Mouse (Mus musculus): ENCODE results near the gene Fanci.

Gene Fanci

DNA sequence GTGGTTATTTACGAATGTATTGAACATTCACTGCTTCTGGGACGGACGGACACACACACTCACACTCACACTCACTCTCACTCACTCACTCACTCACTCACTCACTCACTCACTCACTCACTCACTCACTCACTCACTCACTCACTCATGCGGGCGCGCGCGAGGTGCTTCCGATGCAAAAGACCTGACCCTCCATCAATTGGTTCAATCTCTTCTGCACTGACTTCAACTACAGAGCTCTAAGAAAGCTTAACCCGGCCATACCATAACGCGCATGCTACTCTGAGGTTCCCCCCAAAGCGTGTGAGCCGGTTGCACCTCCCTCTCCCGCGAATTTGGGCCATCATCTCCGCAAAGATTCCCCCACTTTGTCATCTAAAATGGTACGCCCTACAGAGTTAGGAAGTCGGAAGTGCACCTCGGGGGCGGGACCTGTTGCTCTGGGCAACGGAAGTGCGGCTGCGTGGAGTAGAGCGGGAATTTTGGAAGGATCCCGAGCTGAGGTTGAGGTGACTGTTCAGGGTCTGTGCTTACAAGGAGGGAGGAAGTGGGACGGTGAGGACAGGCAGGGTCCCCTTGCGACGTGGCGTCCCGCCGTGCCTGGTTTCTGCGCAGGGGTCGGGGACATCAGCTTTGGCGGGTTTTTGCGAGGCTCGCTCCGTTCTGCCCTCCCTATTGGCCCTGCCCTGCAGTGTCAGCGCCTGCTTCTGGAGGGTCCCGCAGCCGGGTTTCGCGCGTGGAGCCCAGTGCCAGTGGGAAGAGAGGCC is at the start of gene Fanci:
Fanci (plus strand) TSS at position 47 of the 767 bp plus-strand sequence.
- peak; percentile 98 for DNase-seq (ENCODE audit: inconsistent ontology term)

DNA sequence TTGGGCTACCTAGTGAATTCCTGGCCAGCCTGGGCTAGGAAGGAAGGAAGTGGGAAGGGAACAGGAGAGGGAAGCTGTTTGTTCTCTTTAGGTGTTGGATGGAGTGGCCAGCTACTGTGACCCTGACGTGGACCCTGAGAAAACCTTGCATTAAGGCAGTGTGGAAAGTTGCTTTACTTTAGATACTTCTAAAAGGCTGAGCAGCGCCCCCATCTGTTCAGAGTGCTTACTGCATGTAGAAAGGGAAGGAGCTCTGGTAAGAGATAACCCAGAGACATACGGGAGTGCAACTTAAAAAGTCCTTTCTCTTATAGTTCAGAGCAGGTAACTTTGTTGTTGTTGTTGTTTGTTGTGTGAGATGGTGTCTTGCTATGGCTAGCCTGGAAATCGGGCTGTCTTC is 45.8 kb upstream of the Fanci start:
- no peak for DNase-seq (ENCODE audit: inconsistent ontology term)

DNA sequence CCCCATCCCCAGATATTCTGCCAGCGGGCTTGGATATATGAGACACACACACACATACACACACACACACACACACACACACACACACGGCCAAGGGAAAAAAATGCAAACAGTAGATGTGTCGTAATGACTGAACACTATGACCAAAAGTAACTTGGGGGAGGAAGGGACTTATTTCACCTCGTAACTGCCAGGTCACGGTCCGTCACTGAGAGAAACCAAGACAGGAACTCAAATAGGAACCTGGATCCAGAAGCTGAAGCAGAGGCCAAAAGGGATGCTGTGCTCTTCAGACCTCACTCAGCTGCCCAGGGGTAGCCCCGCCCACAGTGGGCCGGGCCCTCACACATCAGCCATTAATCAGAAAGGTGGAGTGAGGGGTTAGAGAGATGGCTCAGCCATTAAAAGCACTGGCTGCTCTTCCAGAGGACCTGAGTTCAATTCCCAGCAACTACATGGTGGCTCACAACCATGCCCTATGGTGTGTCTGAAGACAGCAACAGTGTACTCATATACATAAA is 45.1 kb upstream of the Fanci start:
- no peak for DNase-seq (ENCODE audit: inconsistent ontology term)

DNA sequence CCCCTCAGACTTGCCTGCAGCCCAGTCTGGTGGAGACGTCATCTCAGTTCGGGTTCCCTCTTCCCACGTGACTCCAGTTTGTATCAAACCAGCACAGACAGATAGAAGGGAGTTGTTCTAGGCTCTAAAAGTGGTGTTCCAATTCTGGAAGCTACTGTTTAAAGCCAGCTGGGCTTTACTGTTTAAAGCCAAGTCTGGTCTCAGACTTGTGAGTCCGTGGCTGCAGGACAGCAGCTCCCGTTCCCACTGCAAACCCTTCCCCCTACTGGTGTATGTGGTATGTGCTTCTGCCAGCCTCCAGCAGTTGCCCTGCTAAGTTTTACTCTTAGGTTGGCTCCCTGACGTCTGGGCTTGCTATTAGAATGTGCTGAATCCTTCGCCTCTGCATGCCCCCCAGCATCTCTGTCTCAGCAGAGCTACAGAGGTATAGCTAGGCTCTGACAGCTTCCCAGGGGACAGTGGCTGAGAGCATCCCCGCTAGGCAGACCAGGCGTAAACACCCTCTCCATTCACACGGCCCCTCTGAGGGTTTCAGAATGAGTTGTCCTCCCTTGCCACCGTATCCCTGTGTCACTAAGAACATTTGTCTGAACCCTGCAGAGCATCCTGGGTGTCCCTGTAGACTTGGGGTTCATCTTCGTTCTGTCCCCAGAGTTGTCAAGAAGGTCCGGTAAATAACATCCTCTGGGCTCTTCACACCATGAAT is 44.5 kb upstream of the Fanci start:
- no peak for DNase-seq (ENCODE audit: inconsistent ontology term)

DNA sequence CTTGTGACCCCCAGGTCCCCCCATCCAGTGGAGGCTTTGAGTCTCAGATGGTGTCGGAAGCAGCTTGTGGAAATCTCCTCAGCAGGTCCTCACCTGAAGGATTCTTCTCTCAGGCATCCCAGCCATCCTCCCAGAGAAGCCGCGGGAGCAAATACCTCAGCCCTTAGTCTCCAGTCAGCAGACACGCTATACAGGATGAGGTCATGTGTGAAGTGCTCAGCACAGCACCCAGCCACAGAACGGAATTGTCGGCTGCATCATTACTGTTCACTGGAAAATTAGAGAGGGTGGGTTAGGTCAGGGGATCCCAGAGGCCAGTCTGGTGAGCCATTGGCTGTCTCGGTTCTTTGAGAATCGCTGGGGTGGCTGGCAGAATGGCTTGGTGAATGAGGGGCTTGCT is 42.9 kb upstream of the Fanci start:
- DNase-seq (ENCODE audit: inconsistent ontology term): peak; percentile 85

DNA sequence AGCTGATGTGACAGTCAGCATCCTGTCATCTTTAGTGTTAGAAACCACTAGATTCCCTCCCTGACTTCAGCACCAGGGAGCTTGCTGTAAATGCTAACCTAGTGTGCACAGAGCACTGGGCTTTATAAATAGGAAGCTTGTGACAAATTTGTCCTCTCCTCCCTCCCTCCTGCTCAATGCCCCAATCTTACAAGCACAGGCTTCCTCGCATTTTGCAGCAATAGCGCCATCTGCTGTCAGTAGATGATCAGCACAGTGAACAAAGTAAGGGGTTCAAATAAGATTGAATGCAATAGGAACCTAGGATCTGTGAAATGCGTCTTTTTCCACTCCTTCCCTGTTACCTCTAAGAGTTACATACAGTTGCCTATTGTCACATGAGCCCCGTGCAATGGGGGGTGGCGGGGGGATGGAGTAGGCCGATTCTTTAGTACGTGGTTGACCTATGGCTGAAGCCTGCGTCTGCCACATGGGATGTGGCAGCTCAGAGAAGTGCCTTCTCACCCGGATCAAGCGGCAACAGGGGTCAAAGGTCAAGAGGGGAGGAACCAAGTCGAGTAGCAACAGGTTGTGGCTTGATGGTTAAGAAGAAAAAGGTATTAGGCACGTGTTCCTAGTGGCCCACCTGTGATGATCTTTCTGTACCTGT is 41.9 kb upstream of the Fanci start:
- DNase-seq (ENCODE audit: inconsistent ontology term): peak; percentile 84

DNA sequence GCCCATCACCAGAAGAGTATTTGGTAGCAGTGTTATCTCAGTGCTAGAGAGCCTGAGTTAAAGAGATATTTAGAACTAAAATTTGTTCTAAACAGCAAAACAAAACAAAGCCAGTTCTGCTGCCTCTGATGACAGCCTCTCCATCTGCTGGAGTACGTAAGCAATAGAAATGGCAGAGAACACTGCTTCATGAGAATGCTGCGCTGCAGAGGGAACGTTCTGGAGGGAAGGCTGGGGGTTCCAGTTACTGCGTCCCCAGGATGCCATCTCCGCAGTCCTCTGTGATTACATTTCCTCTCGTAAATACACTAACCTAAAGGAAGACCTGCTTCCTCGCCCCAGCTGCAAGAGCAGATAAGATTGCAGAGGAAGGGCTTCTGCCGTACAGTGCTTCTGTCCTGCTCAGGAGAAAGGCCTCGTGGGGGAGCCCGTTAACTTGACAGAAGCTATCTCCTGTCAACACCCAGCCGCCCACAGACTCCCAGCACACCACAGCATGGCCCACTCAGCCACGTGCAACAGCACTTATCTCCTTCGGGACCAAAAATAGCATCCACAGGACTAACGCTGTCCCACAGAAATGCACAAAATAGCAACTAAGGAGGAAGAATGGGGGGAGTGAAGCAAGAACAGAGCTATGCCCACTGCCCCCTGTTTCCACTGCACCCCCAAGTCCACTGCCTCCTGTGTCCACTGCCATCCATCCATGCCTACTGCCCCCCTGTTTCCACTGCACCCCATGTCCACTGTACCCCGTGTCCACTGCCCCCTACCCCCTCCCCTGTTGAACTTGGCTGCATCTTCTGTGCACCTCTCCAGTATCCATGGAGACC is 33.2 kb upstream of the Fanci start:
- no peak for DNase-seq (ENCODE audit: inconsistent ontology term)

DNA sequence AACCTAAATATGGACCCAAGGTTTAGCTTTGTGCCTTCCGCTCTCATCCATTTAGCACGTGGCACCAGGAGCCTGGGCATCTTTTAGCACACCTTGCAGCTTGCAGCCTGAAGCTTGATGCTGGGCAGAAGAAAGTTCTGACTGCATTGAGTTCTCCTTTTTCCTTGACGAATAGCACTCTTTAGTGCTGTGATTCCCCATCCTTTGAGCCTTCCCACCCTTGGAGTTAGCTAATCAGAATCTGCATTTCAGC is 32.6 kb upstream of the Fanci start:
- no peak for DNase-seq (ENCODE audit: inconsistent ontology term)

DNA sequence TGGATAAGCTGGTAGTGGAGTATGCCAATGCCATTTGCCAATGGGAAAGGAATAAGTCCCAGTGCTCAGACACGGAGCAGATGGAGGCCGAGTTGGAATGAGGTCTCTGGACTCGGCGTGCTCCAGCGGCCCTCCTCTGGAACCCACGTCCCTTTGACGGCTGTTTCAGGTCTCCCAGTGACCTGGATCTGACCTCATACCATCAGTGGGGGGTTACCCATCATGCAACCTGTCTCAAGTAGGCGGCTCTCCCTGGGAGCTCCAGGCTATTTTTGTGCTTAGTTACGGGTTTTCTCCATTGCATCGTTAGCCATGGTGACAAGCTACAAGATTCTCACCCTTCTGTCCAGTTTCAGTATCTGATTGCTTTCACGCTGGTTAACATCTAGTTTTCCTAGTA is 31.7 kb upstream of the Fanci start:
- no peak for DNase-seq (ENCODE audit: inconsistent ontology term)

DNA sequence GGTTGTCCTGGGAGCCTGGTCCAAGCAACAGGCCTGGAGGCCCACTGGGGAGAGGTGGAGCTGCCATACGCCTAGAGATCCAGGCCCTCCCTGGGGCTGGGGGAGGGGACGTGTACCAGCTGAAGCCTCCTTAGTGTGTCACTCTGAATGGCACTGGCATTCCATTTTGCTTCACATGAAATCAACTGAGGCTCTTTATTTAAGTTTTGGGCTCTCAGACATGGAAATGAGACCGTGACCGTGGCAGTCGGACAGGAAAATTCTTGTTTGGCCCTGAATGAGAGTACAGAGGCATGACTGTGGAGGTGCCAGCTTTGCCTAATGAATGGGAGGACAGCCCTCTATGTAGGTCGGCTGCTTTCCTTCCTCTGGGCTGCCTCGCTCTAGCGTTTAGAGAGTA is 29.5 kb upstream of the Fanci start:
- DNase-seq (ENCODE audit: inconsistent ontology term): peak; percentile 99

DNA sequence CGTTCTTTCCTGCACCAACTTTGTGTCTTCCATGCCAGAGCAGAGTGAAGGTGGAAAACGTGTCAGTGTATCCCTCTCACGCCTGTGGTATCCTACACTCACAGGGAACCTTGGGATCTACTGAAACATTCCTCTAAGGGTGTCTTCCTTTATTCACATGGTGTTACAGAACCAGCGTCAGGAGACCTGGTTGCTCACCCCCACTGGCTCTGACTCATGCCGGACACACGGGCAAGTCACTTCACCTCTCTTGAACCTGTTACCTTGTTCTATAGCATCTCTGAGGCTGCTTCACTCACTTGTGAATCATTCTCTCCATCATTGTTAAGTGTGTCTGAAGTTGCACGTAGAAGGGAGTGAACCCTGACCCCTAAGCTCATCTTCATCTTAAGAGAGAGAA is 28.9 kb upstream of the Fanci start:
- no peak for DNase-seq (ENCODE audit: inconsistent ontology term)

DNA sequence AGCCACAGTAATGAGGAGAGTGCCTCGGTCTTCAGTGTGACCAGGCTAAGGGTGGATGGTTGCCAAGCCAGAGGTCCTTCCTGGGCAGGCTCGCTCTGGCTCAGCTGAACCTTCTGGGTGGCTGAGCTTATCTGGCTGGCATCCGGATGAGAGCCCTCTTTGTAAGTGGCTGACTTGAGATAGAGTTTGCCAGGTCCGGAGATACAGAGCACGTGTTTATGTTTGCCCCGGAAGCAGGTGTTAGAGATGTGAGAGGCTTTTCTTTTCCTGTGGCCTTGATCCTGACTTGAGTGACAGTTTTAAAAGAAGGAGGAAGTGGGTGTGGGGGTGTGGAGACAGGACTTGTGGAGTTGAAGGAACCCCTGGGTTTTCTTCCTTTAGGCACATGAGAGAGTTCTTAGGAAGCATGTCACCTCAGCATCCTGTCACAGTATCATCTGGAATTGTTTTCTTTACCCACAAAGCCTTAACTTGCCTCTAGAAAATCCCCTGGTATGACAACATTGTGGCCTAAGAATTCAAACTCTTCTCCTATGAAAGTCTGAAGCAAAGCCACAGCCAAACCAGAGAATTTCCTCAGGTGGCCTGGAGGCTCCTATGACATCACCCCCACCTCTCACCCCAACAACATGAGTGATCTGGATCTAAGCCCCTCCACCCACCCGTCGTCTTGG is 28.2 kb upstream of the Fanci start:
- DNase-seq (ENCODE audit: inconsistent ontology term): peak; percentile 92

DNA sequence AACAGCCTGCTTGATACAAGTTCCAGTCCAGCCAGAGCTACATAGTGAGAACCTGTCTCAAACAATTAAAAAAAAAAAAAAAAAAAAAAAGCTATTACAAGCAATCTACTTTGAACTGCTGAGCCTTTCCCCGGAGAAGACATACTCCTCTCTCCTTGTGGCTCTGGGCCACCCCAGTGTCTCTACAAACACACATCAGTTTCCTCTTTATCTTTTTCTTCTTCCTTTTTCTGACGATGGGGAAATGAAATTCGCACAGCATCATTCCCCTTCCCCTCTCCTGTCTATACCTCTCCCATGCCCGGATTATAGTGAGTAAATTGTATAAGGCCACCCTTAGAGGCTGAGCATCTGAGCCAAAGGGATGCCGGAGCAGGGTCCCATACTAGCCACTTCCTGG is 23.1 kb upstream of the Fanci start:
- no peak for DNase-seq (ENCODE audit: inconsistent ontology term)

DNA sequence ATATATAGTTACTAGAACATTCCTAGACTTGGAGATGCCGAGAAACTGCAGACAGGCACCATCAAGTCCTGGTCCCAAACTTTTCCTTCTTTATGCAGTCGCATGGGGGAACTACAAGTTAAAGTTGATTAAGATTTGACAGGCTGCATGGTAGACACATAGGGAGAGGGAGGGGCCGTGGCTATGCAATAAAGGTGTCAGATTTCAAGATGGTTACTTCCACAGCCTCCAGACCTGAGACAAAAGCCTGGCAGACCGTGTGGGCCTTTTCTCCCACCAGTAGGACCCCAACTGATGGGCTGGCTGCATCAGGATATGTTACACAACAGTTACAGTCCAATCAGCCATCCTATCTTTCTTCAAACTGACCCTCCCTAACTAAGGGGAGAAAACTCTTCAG is 22.3 kb upstream of the Fanci start:
- no peak for DNase-seq (ENCODE audit: inconsistent ontology term)

DNA sequence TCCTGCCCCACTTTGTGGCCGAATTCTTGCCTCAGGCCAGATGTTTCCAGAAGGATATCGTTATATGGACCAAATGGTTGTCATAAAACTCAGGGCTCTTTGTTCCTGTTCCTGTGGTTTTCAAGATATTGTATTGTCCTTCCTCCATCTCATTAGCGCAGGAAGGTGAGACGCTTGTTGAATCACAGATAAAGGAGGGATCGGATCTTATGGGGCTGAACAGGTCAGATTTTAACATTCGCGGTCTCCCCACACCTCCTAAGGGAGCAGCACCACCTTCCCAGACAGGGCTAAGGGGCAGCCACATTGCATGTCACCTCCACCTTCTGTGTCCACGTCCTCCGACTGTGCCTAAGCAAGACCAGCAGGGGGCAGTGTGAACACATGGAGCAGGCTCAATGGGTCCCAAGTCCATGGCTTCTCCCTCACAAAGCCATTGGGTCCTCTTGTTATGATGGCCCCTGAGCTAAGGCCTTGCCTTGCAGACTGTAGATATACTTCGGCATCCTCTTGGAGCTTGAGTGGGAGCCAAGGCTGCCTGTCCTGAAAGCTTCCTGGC is 20.3 kb upstream of the Fanci start:
- peak; percentile 70 for DNase-seq (ENCODE audit: inconsistent ontology term)

DNA sequence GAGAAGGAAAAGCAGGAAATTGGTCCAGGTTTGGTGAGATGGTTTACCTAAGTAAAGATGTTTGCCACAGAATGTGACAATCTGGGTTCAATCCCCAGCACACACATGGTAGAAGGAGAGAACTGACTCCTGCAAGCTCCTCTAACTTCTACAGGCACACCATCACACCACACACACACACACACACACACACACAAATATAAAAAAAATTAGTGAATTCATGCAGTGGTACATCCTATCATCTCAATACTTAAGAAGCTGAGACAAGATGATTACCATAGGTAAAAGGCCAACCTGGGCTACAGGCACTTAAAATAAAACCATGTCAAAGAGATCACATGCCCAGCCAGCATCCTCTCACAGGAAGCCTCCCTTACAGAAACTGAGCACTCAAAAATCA is 17.7 kb upstream of the Fanci start:
- no peak for DNase-seq (ENCODE audit: inconsistent ontology term)

DNA sequence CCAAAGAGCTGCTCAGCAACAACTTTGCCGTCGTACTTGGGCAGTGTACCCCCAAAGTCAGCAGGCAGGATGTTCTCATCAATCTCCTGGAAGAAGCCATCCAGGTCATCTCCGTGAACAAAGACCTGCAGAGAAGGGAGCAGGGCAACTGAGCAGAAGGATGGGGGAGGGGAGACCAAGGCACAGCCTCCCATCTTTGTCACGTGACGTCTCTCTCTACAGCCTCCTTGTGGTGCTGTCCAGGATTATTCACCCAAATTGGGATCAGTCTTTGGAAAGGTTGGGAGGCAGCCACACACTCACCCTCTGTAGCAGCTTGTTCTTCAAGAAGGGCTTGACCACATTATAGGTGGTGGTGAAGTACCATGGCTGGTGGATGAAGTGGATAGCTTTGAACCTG is 16.1 kb upstream of the Fanci start:
- no peak for DNase-seq (ENCODE audit: inconsistent ontology term)

DNA sequence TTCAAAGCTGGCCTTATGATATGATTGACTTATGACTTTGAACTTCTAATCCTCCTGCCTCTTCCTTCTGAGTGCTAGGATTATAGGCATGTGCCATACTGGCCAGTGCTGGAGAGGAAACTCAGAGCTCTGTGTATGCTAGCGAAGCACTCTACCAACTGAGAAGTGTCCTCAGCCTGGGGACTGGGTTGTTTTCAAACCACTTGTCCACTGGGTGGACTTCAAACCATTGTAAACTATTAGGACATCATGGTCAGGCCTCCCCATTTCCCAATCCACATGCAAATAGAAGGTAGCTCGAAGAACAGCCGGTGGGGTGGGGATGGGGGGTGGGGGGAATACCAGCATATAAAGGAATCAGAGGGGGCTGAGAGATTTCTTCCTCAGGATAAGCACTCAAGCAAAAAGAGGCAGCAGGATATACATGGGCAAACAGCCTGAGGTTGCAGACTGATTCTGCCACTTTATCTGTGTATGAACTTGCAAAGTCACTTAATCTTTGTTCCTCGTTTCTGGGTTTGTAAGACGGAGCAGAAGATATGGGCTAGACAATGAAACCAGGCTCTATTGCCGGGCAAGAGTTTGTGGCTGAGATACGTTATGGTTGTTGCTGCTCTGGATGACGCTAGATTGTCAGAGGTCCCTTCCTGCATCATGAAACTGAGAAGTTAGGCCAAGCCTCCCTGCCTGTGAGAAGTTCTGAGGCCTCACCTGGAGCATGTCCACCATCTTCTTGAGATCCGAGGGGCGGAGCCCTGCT is 15.0 kb upstream of the Fanci start:
- DNase-seq (ENCODE audit: inconsistent ontology term): no peak

DNA sequence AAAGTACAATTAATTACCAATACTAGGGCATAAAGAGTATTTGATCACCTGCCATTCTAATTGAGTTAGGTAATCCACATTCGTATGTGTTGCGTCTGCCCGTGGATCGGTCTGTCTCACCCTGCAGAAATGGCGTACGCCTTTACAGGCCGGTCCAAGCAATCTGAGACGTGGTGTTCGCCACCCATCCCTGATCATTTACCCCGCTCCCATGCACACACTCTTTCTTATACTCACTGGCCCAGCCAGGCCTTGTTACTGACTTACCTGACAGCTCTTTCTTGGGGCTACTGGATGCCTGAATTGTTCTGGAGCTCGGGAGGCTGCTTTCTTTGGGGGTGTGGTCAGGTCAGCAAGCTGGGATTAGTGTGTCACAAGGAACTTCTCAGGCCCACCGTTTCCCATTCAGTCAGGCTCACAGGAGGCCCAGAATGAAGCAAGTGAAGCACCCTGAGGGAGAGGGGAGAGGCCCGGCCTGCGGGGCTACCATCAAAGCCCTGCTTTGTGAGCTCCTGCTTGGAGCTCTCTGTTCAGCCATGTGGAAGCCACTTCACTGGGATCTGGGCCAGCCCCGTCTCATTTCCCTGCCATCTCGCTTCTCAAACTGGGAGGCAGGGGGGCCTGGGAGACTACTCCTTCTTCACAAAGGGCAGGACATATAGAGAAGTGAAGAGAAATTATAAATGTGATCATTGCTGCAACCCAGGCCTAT is 5.2 kb upstream of the Fanci start, which contains the start of gene Rlbp1:
Rlbp1 (minus strand) TSS at position 627 of the 712 bp plus-strand sequence.
- DNase-seq (ENCODE audit: inconsistent ontology term): peak; percentile 87

DNA sequence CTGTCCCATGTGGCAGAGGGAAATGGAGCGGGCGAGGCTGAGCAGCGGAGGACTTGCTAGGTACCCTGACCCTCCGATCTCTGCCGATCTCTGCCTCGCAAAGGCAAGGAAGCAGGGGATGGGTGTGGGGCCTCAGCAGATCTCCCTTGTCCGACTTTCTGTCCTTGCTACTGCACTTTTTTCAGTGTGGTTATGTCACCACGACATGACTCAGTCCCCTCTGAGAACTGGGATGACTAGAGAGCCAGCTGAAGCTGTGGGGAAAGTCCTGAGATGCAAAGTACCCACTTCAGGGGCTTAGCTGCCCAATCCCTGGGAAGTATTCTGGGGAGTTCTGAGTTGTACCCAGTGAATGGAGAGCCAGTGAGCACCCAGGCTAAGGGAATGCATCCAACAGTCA is 4.6 kb upstream of the Fanci start:
- DNase-seq (ENCODE audit: inconsistent ontology term): no peak

All from Muller cell, postnatal 12 days (primary cell).